Mouse (Mus musculus): ENCODE data around the gene Prpf31.

Gene Prpf31

GRCm38 (mm10) chr7:3629030-3629429 is 755 bp upstream of the Prpf31 start:
- no peak for DNase-seq (ENCODE audit: low spot score in 2 of 2)

GRCm38 (mm10) chr7:3630478-3630815 is 662 bp downstream of the Prpf31 start:
- DNase-seq (ENCODE audit: low spot score in 2 of 2): no peak

GRCm38 (mm10) chr7:3643412-3643811 is 13.6 kb downstream of the Prpf31 start:
- no peak for DNase-seq (ENCODE audit: low spot score in 2 of 2)

GRCm38 (mm10) chr7:3643843-3644242 is 14.1 kb downstream of the Prpf31 start:
- no peak for DNase-seq (ENCODE audit: low spot score in 2 of 2)

- peak in 1 of 2 experiments; percentile 92 for DNase-seq (ENCODE audit: low spot score in 2 of 2)
These were observed 14.5 kb downstream of the Prpf31 start for GRCm38 (mm10) chr7:3644348-3644671.

- DNase-seq (ENCODE audit: low spot score in 2 of 2): peak; percentile 98 to 100
These were observed 15.1 kb downstream of the Prpf31 start, which contains the start of gene Cnot3 for GRCm38 (mm10) chr7:3644672-3645487. TSS of gene Cnot3 (plus strand) at chr7:3645268.

- DNase-seq (ENCODE audit: low spot score in 2 of 2): peak in 1 of 2 experiments; percentile 23
These were observed 15.8 kb downstream of the Prpf31 start for GRCm38 (mm10) chr7:3645488-3646025.

GRCm38 (mm10) chr7:3646188-3646587 is 16.4 kb downstream of the Prpf31 start:
- no peak for DNase-seq (ENCODE audit: low spot score in 2 of 2)

- DNase-seq (ENCODE audit: low spot score in 2 of 2): no peak
These were observed 16.9 kb downstream of the Prpf31 start for GRCm38 (mm10) chr7:3646641-3647040.

- no peak for DNase-seq (ENCODE audit: low spot score in 2 of 2)
These were observed 27.2 kb downstream of the Prpf31 start for GRCm38 (mm10) chr7:3656966-3657365.

GRCm38 (mm10) chr7:3658578-3658977 is 28.8 kb downstream of the Prpf31 start:
- no peak for DNase-seq (ENCODE audit: low spot score in 2 of 2)

- no peak for DNase-seq (ENCODE audit: low spot score in 2 of 2)
These were observed 34.9 kb downstream of the Prpf31 start for GRCm38 (mm10) chr7:3664524-3665214.

- DNase-seq (ENCODE audit: low spot score in 2 of 2): peak; percentile 95 to 96
These were observed 35.7 kb downstream of the Prpf31 start, which contains the start of gene Leng1 for GRCm38 (mm10) chr7:3665215-3666114. TSS of gene Leng1 (minus strand) at chr7:3665840.

- no peak for DNase-seq (ENCODE audit: low spot score in 2 of 2)
These were observed 37.2 kb downstream of the Prpf31 start for GRCm38 (mm10) chr7:3666921-3667391.

- DNase-seq (ENCODE audit: low spot score in 2 of 2): peak; percentile 54 to 79
These were observed 44.9 kb downstream of the Prpf31 start for GRCm38 (mm10) chr7:3674507-3675227.

- DNase-seq (ENCODE audit: low spot score in 2 of 2): no peak
These were observed 45.4 kb downstream of the Prpf31 start for GRCm38 (mm10) chr7:3675228-3675548.

GRCm38 (mm10) chr7:3676371-3676770 is 46.6 kb downstream of the Prpf31 start:
- no peak for DNase-seq (ENCODE audit: low spot score in 2 of 2)

GRCm38 (mm10) chr7:3677342-3677741 is 47.6 kb downstream of the Prpf31 start, which contains the start of gene Tmc4:
TSS of gene Tmc4 (minus strand) at chr7:3677553.
- DNase-seq (ENCODE audit: low spot score in 2 of 2): no peak

- DNase-seq (ENCODE audit: low spot score in 2 of 2): no peak
These were observed 54.2 kb downstream of the Prpf31 start for GRCm38 (mm10) chr7:3683908-3684550.

GRCm38 (mm10) chr7:3684698-3685097 is 54.9 kb downstream of the Prpf31 start:
- DNase-seq (ENCODE audit: low spot score in 2 of 2): no peak
